Mouse (Mus musculus) C2C12 (cell line): Measurements from ENCODE around the gene Mall.

Source experiments
- CEBPB ChIP-seq: IDR thresholded peaks from one replicate; pipeline ENCODE4 v1.6.1; 2011; ENCODE audit warnings: low read depth, mild to moderate bottlenecking, control low read depth, moderate library complexity
- CTCF ChIP-seq: IDR thresholded peaks from one replicate; pipeline ENCODE4 v1.5.1; 2011; ENCODE audit not compliant: control insufficient read depth, insufficient read depth, insufficient read length
- FOSL1 ChIP-seq: IDR thresholded peaks from one replicate; pipeline ENCODE4 v1.8.0; 2011; ENCODE audit warnings: mild to moderate bottlenecking, low read length; ENCODE audit not compliant: poor library complexity, insufficient read depth, severe bottlenecking
- MYOG ChIP-seq: IDR thresholded peaks from one replicate; pipeline ENCODE4 v1.6.1; 2011; ENCODE audit not compliant: control insufficient read depth, insufficient read length; ENCODE audit errors: extremely low read depth

DNA sequence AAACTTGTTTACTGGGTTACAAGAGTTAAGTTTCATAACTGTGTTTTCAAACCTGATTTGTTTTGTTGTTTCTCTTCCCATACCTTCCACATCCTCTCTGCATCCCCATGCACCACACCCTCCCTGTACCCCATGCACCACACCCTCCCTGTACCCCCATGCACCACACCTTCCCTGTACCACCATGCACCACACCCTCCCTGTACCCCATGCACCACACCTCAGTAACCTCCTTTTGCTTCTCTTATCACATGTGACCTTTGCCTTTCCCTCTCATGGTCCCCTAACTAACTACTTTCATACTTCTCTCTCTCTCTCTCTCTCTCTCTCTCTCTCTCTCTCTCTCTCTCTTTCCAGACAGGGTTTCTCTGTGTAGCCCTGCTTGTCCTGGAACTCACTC, 62.7 kb downstream of the Mall start:
- TF ChIP-seq CEBPB = no peak
- no peak for TF ChIP-seq CTCF
- no peak for TF ChIP-seq FOSL1
- TF ChIP-seq MYOG = no peak
